Mouse (Mus musculus) 3T3-L1 (cell line): ENCODE results near the gene Sdk1.
A peak's percentile ranks its signal among the peaks of the same experiment; 100 is the strongest.

Source experiments
- DNase-seq: peaks from one replicate; pipeline ENCODE4 v3.0.0-alpha.2; 2015; ENCODE audit warnings: low read depth, low spot score

Gene Sdk1

GRCm38 (mm10) chr5:141240841-141241543, at the start of gene Sdk1:
Gene Sdk1, plus strand, starts transcription at chr5:141241490.
- no peak for DNase-seq

DNA sequence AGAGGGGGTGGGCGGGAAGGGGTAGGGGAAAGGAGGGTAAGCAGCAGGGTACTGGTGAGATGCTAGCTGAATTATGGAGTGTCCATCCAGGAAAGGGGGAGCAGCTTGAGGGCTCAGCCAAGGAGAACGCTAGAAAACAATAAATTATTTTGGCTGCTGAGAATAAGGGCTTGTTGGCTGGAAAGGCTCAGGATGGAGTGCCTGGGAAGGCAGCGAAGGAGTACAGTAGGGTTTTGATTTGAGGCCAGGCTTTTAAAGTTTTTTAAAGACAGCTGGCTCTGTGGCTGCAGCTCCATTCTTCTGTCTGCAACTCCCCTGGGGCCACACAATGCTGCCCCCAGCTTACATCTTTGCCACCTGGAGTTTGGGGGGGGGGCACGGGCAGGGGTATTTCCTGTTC, 44.0 kb upstream of the Sdk1 start:
- DNase-seq, result no peak

- peak; percentile 3 for DNase-seq
Measured at GRCm38 (mm10) chr5:141202276-141203065, 38.8 kb upstream of the Sdk1 start.

DNA sequence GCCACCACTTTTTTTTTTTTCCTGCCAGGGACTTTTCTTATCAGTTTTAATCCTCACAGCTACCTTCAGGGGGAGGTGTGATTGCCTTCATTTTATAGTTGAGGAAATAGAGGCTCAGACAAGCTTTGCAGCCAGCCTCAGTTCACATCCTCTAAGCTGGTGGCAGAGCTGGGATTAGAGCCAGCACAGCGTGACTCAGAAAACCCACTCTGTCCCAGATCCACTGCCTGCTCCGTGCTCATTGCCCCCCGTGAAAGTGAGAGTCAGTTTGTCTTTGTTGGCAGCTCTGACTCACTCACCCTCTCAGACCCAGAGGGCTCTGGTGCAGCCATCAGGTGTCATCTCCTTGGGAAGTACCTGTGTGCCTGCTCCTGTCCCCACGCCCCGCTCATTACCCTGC, 34.2 kb upstream of the Sdk1 start:
- no peak for DNase-seq

DNA sequence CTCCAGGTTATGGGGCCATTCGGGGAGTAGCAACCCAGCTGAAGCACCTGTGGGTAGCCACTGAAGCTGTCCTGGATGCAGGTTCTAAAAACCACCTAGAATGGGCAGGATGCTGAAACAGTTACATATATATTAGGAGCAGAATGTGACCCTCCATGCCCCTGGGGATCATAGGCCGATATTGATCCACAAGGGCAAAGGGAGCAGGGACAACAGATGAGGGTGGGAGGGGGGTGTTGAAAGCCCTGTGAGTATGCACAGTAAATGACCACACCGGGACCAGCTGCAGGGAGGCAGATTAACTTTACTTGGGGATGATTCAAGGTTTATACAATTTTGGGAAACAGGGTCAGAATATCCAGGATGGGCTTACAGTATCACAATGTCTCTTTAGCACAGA, 16.0 kb upstream of the Sdk1 start:
- no peak for DNase-seq

DNA sequence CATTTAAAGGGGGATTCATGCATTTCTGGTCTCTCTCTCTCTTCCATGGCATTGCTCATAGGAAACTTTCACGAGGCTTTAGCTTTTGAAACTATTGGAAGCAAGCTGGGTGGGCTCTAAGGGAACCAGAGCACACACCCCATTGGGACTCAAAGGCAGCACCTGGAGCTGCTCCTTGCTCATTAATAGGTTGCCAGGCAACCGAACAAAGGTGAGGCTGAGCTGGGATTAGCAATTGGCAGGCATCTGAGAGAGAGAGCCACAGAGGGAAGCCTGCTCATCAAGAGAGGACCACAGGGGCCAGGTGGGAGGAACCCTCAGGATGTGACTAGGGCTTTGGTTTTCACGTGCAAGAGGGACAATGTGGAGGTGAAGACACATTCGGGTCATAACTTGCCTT, 7.0 kb upstream of the Sdk1 start:
- no peak for DNase-seq

GRCm38 (mm10) chr5:141239401-141239800, 1.9 kb upstream of the Sdk1 start:
- no peak for DNase-seq

DNA sequence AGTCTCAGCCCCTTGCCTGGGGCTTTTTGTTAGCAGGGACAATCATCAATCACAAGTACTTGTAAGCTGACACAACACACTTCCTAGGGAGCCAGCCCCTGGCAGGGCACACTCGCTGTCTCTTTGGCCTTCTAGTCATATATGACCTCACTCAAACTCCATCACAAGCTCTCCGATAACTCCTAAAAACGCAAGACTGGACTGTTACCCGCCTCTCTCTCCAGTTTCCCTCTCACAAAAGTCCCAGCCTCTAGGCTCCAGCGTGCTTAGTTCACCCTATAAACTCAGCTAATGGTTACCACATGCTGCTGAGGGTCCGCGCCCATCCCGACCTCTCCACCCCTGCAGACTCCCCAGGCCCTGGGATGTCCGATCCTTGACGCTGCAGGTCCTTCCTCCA, 849 bp upstream of the Sdk1 start:
- DNase-seq, result no peak

DNA sequence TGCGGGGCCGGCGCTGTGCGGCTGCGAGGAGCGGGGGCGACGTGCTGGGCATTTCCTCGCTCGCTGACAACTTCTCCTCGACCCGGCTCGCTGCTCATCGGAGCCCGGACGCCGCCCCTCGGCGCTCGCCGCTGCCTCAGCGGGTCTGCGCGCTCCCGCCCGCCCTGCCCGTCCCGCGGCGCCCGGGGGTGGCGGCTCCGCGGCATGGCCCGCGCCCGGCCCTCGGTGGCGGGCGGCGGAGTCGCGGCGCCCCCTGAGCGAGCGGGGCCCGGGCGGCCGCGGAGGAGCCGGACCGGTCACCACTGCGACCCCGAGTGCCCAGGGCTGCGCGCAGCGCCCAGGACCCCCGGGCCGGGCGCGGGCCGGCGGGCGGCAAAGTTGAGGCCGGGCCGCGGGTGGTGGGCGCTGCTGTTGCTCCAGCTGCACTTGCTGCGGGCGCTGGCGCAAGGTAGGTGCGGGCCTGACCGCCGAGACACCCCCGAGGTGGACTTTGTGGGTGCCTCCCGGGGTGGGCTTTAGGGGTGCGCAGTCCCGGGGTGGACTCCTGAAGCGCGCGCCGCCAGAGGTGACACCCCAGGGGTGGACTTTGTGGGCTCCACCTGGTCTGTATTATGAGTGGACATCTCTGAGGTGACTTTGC, 475 bp downstream of the Sdk1 start:
- no peak for DNase-seq

GRCm38 (mm10) chr5:141243253-141243965, 2.1 kb downstream of the Sdk1 start:
- DNase-seq, result no peak

- DNase-seq, result no peak
Measured at GRCm38 (mm10) chr5:141264253-141264652, 23.0 kb downstream of the Sdk1 start.

DNA sequence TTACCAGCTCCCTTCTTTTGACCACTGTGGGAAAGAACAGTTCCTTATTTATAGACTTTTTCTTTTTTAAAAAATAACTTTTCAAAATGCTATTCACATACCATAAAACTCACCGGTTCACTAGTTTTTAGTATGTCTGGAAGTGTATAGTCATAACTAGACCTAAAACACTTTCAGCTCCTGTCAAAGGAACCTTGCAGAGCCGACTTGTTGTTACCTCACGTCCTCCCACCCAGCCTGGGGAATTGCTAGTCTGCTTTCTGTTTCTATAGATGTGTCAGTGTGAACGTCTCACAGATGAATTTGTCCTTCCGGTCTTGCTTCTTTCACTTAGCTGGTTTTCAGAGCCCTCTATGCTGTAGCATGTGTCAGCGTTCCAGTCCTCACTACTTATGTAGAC, 35.8 kb downstream of the Sdk1 start:
- no peak for DNase-seq

GRCm38 (mm10) chr5:141281751-141282150, 40.5 kb downstream of the Sdk1 start:
- no peak for DNase-seq

- no peak for DNase-seq
Measured at GRCm38 (mm10) chr5:141289611-141290010, 48.3 kb downstream of the Sdk1 start.

GRCm38 (mm10) chr5:141295240-141295639, 54.0 kb downstream of the Sdk1 start:
- DNase-seq, result no peak

DNA sequence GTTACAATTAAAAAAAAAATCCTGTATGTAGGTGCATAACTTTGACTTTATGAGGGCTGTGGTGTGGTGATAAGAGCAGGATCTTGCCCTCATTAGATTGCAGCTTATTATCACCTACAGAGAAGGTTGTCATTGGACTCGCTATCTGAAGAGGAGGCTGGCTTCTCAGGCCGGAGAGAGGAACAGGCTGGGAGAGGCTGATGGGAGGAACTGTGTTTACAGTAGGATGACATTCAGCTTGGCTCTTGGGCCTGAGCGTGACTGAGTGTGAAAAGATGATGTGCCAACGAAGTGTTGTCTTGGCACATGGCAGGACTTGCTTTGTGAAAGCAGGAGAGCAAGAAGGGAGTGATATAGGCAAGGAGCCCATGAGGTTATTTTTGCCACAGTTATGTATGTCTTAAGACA, 61.0 kb downstream of the Sdk1 start:
- DNase-seq, result no peak

DNA sequence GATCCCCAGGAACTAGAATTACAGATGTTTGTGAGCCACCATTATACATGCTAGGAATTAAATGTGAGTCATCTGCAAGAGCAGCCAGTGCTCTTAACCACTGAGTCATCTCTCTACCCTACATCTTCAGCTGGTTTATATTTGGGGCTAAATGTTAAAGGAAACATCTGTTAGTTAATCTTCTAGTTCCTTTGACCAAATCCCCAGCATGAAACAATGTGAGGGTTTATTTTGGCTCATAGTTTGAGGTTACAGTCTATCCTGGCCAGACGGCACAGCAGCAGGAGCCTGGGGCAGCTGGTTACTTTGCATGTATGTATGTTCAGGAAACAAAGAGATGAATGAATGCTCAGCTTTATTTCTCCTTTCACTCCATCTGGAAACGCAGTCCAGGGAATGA, 62.5 kb downstream of the Sdk1 start:
- peak; percentile 11 for DNase-seq

- no peak for DNase-seq
Measured at GRCm38 (mm10) chr5:141304706-141305105, 63.4 kb downstream of the Sdk1 start.

DNA sequence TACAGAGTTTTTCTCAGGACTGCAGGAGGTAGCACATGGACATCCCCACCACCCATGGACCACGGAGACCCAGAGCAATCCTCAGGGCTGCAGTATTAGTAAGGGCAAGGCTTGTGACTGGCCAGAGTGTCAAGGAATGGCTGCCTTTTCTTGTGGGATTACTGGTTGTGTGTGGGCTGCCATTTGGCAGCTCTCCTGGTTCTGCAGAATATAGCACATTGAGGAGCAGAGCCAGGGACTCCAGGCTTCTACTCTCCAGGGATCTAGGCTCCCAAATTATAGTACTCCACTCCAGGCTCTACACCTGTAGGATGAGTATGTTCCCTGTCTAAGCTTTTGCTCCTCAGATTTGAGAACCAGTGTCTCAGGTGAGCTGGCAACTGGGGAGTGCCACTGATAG, 69.4 kb downstream of the Sdk1 start:
- DNase-seq, result no peak

GRCm38 (mm10) chr5:141311801-141312200, 70.5 kb downstream of the Sdk1 start:
- DNase-seq, result no peak

- no peak for DNase-seq
Measured at GRCm38 (mm10) chr5:141312305-141312704, 71.0 kb downstream of the Sdk1 start.

DNA sequence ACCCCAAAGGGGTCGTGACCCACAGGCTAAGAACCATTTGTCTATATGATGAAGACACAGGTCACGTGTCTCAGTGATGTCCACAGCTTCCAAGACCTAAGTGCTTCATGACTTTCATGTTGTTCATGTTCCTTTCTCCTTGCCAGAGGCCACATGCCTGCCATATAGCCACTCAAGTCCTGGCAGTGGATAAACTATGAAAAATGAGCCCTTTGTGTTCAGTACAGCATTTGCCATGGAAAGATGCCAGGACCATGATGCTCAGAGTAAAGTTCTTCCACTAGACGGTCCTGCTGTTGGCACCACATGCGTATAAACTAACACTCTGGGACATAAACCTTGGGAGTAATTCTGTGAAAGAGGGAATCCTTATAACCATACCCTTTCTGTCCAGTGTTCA, 75.8 kb downstream of the Sdk1 start:
- no peak for DNase-seq
